Mouse (Mus musculus) natural killer cell, adult 2 months (primary cell): Measurements from ENCODE around the gene Tubb2b.

Source experiments
- DNase-seq, 2 experiments: peaks; one replicate each; pipeline ENCODE4 v3.0.0; 2022; ENCODE audit warnings: low spot score in 2 of 2

The Tubb2b gene

GRCm38 (mm10) chr13:34130226-34130731 is at the start of gene Tubb2b:
Gene Tubb2b, minus strand, starts transcription at chr13:34130466.
- peak; percentile 9 to 36 for DNase-seq

GRCm38 (mm10) chr13:34174025-34174424 is 43.8 kb upstream of the Tubb2b start:
- DNase-seq, result no peak

GRCm38 (mm10) chr13:34163304-34163975 is 33.2 kb upstream of the Tubb2b start:
- DNase-seq, result no peak

- DNase-seq, result peak; percentile 94
Measured at GRCm38 (mm10) chr13:34162491-34163303, 32.4 kb upstream of the Tubb2b start, which contains the start of gene Psmg4. Gene Psmg4, plus strand, starts transcription at chr13:34162964.

DNA sequence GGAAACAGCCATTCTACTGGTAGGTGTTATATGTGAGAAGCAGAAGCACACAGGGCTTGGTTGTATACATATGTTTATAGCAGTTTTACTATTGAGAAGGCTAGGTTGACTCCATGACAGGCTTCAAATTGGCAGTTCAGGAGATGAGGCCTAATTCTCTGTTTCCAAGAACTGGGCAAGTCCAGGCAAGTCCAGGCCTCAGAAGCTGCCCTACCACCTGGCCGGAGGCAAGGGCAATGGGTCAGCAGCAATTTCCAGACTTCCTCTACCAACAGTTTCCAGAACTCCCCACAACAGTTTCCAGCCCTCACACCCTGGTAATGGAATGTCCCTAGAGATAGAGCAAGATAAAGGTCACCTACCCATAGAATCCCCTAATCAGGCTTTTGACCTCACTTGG is 29.7 kb upstream of the Tubb2b start:
- DNase-seq, result no peak

- DNase-seq, result no peak
Measured at GRCm38 (mm10) chr13:34157596-34158157, 27.4 kb upstream of the Tubb2b start.

GRCm38 (mm10) chr13:34156840-34157185 is 26.5 kb upstream of the Tubb2b start:
- DNase-seq, result no peak

DNA sequence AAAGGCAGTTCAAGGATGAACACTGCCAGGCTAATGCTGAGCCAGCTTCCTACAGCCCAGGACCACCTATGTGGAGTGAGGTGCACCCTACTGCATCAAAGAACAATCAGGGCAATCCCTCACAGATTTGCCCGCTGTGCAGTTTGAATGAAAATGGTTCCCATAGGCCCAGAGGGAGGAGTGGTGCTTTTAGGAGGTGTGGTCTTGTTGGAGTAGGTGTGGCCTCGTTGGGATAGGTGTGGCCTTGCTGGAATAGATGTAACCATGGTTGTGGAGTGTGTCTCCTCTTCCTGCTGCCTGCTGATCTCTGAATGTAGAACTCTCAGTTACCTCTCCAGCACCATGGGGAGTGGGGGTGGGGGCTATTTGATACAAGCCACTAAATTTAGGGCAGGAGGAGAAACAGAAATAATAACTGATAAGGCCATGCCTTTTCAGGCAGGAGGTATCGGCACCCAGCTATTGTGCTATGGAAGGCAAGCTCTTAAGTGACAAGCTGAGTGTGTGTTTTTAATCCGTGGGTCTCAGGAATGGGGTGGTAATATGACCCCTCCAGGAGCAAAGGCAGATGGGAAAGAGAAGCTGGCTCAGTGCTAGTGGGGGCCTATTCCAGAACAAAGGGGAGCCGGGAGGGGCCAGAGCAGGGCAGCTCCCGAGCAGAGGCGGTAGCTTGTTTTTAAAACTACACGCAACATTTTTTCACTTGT is 26.0 kb upstream of the Tubb2b start:
- DNase-seq, result no peak

GRCm38 (mm10) chr13:34154931-34155272 is 24.6 kb upstream of the Tubb2b start:
- DNase-seq, result peak in 1 of 2 experiments; percentile 59

- DNase-seq, result peak; percentile 52 to 73
Measured at GRCm38 (mm10) chr13:34154217-34154930, 24.1 kb upstream of the Tubb2b start.

- no peak for DNase-seq
Measured at GRCm38 (mm10) chr13:34153254-34154011, 23.2 kb upstream of the Tubb2b start.

DNA sequence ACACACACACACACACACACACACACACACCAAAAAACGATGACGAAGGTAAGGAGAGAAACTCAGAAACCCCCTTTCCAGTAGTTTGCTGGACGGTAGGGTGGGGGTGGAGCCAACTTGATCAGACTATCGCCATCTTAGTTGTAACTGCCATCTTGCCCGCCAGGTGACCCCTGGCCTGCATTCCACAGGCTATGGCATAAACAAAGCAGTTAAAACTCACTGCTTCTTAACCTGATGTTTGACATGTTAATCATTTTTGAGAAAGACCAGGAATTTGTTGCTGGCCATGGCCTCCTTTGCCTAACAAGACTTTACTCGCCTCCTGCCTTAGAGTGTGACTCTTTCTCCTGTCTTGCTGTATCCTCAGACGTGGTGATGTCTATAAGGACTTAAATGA is 22.4 kb upstream of the Tubb2b start:
- no peak for DNase-seq

DNA sequence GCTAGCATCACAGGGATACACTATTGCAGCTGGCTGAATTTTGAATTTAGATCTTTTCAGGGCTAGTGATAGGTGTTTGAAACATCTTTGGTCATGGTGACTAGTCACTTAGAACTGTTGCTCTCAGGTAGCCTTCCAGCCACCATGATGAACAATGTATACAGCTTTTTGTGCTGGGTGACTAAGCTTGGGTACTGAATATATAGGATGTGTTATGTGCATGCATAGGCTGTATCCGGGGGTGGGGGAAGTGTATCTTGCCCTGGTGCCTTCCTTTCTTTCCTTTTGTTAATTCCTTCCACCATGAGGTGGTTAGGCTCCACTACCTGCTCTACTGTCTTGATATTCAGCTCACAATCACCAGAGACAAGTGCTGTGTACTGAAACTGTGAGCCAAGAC is 21.2 kb upstream of the Tubb2b start:
- DNase-seq, result no peak

- no peak for DNase-seq
Measured at GRCm38 (mm10) chr13:34150271-34151027, 20.2 kb upstream of the Tubb2b start.

DNA sequence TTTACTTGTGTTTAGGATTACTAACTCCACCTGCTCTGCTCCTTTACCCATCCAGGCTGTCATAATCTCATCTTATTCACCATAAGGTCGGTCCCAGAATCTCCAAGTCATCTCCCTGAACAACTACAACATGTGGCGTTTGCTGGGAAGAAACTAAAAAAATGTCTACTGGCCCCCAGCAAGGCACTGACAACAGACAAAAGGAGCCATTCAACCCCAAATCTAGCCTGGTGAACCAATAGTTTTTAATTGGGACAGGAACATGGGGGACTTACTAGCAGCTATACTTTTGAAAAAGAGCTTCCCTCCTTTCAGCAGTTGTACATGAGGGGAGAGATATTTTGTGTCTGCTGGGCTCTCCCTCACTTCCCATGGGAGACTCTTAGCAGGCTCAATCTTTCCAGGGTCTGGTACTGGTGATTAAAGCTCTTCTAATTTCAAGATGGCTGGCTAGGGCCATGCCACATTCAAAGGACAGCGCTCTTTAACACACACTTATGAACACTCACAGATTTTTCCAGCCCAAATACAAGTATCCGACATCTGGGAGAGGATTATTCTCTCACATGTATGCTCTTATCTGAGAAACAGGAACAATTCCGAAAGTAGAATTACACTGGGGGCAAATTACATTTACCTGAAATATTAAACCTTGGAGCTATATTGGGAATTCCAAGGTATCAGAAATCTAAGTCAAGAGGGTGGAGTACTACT is 19.4 kb upstream of the Tubb2b start:
- DNase-seq, result no peak

- DNase-seq, result no peak
Measured at GRCm38 (mm10) chr13:34148767-34149392, 18.6 kb upstream of the Tubb2b start.

DNA sequence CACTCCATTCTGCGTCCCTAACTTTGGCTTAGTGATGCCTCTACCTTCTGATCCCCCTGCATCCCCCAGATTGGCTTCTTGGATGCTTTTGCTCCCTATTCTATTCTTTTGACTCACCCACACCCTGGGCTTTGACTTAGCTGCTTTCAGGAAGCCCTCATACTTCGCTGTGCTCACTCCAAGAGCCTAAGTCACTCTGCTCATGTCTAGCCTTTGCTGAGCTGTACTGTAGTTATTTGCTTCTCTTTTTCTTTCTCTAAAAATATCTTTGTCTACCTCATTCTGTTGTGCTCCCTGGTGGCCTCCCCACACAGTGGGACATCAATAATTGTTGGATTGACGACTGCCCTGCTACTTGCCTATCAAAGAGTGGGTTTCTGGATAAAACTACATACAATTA is 17.9 kb upstream of the Tubb2b start:
- no peak for DNase-seq

DNA sequence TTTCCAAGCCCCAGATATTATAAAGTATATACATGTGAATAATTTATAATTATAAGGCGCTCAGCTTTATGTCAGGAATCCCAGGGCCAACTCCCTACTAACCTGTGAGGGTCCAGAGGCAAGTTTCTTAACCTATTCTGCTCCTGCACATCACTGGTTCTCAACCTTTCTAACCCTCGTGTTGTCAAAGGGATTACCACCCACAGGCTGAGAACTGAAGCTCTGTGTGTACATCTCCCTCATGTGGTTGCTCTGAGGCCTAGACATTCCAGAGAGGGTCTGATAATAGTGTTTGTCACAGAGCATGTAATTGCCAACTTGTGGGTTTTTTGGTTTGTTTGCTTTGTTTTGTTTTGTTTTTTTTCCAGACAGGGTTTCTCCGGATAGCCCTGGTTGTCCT is 16.6 kb upstream of the Tubb2b start:
- DNase-seq, result no peak

DNA sequence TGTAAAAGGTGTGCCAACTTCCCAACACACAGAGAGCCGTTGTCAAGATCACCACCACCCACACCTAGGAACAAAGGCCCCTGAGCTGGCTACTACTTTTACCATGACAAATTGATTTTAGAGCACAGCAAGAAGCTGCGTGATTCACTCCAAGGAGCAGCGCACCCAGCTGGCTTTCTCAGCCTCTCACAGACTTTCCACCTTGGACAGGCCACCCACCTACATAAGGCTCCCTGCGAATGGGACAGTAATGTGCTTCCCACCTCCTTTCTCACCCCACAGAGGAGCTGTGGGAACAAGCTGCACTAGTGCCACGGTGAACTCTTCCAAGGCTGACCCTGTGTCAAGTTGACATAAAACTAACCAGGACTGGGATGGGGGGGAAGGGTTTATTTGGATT is 13.1 kb upstream of the Tubb2b start:
- DNase-seq, result no peak
